Mouse (Mus musculus): ENCODE data around the gene Usp7. TPM values are rescaled to one million over a fixed set of nuclear protein-coding genes. Genes with fewer than 3 reads are reported as not detected.

Usp7 gene
- 194 TPM for polyA plus RNA-seq (2014; fragmentation: Illumina TruSeq; extraction: RNeasy Lipid Tissue Mini Kit (QIAGEN cat#74804); ENCODE audit: low replicate concordance)

DNA sequence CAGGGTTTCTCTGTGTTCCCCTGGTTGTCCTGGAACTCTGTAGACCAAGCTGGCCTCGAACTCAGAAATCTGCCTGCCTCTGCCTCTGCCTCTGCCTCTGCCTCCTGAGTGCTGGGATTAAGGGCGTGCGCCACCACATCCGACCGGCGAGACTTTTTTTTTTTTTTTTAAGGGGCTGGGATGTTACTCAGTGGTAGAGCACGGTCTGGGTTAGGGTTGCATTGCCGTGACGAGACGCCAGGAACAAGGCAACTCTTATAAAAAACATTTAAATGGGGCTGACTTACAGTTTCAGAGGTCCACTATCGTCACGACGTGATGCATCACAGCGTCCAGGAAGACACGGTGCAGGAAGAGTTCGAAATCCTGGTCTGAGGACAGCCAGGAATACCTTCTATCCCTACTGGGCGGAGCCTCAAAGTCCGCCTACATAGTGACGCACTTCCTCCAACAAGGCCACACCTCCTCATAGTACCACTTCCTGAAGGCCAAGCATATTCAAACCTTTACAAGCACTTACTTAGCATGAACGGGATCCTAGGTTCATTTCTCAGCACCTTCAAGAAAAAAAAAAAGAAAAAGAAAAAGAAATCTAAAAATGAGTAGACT, at the start of gene Usp7:
Usp7 (minus strand) TSS at position 360 of the 609 bp plus-strand sequence.

DNA sequence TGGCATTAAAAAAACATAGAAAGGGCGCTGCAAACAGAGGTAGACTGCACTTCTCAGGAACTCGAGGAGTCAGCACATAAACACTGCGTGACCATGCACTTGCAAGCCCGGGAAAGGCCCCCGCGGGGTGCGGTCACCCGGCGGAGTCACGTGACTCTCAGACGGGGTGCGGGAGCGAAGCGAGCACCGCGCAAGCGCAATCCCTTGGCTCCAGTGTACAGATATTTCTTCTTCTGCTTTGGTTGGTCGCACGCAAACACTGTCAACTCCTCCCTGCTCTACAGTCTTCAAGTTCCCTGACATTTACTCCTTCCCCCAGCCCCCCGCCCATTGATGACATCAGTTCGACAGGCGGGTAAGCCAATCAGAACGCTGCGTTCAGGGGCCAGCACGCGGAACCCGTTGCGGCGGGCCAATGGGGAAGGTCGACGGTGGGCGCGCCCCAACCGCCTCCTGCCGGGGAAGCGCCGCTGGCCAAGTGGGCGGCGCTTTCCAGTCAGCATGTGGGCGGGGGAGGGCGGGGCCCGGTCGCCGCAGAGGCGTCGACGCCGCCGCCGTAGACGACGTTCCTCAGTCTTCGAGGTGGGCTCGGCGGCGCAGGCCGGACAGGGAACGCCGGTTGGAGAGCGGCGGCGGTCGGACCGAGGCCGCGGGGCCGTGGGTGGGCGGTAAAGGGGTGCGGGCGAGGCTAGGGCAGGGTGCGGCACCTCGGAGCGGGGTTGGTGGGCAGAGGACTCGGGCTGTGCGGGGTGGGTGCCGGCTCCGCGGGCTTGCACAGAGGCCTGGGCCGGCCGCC, 37.7 kb upstream of the Usp7 start, which contains the start of gene 1810013L24Rik:
1810013L24Rik (plus strand) TSS at position 537 of the 796 bp plus-strand sequence.

DNA sequence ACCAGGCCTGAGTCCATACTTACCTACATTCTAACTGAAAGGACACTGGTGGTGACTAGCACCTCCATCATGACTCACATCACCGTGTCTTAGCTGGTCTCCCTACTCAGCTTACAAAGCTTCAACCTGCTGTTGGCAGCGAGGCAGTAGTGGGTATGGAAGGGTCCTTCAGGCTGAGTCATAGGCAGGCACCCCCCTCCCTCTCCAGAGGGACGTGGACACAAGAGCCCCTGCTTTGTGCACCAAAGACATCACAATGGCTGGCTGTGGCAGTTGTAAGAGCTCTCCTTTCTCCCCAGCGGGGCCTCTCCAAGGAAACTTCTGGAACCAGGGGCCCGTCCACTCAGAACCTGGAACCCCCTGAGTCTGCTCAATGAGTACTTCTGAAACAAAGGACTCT, 111.6 kb downstream of the Usp7 start, which contains the start of gene Gm5767:
Gm5767 (plus strand) TSS at position 301 of the 400 bp plus-strand sequence.

DNA sequence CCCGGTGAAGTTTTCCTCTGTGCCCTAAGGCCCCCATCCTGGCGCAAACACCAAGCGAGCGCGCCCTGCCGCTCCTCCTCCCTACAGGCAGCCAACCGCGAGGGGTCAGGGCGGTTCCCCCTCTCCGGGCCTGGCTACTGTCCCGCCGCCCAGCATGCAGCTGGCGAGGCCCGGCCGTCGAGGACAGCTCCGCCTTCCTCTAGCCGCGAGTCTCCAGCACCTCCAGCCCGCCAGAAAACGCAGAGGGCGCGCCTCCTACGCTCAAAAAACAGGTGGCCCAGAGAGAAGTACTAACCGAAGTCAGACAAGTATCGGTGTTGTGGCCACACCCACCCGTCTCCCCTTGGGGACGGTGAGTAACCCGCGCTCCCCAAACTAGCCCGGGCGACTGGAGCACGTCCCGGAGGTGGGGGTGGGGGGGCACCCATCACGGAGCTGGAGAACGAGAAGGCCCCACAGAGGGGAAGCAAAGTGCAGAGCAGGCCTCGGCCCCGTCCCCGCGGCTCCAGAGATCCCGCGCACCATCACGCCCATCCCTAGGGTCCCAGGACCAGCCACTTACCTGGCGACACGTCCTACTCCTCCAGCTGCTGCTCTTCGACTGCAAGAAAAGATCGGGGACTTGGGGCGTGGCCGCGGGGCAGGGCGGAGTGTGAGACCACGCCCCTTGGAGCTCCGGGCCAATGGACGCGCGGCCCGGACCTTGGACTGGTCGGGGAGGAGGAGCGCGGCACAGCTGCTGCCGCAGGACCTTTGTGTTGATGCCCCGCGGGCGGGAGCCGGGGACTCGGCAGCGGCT, 120.4 kb downstream of the Usp7 start, which contains the start of gene Carhsp1:
Carhsp1 (minus strand) TSS at position 605 of the 799 bp plus-strand sequence.

Other genes with a start within 250 kb of the Usp7 start
- 440 TPM for gene Pmm2, start 154.6 kb downstream of the Usp7 start, polyA plus RNA-seq (2014; fragmentation: Illumina TruSeq; extraction: RNeasy Lipid Tissue Mini Kit (QIAGEN cat#74804); ENCODE audit: low replicate concordance)
- 6.7 TPM for gene Tmem186, start 154.6 kb downstream of the Usp7 start, polyA plus RNA-seq (2014; fragmentation: Illumina TruSeq; extraction: RNeasy Lipid Tissue Mini Kit (QIAGEN cat#74804); ENCODE audit: low replicate concordance)
- gene Carhsp1, start 120.2 kb downstream of the Usp7 start, polyA plus RNA-seq (2014; fragmentation: Illumina TruSeq; extraction: RNeasy Lipid Tissue Mini Kit (QIAGEN cat#74804); ENCODE audit: low replicate concordance), result 9.1 TPM
- not detected for gene Gm5767, start 111.5 kb downstream of the Usp7 start, polyA plus RNA-seq (2014; fragmentation: Illumina TruSeq; extraction: RNeasy Lipid Tissue Mini Kit (QIAGEN cat#74804); ENCODE audit: low replicate concordance)
- gene 1810013L24Rik, start 37.8 kb upstream of the Usp7 start, polyA plus RNA-seq (2014; fragmentation: Illumina TruSeq; extraction: RNeasy Lipid Tissue Mini Kit (QIAGEN cat#74804); ENCODE audit: low replicate concordance), result 108 TPM

All from small intestine, adult 10 weeks (tissue).